Mouse (Mus musculus) left cerebral cortex, adult 11 months (tissue): ENCODE data around the gene Cers5.

Experiments used
- DNase-seq: peaks from one replicate; pipeline ENCODE4 v3.0.0; 2022; ENCODE audit warnings: low spot score

Gene Cers5

DNA sequence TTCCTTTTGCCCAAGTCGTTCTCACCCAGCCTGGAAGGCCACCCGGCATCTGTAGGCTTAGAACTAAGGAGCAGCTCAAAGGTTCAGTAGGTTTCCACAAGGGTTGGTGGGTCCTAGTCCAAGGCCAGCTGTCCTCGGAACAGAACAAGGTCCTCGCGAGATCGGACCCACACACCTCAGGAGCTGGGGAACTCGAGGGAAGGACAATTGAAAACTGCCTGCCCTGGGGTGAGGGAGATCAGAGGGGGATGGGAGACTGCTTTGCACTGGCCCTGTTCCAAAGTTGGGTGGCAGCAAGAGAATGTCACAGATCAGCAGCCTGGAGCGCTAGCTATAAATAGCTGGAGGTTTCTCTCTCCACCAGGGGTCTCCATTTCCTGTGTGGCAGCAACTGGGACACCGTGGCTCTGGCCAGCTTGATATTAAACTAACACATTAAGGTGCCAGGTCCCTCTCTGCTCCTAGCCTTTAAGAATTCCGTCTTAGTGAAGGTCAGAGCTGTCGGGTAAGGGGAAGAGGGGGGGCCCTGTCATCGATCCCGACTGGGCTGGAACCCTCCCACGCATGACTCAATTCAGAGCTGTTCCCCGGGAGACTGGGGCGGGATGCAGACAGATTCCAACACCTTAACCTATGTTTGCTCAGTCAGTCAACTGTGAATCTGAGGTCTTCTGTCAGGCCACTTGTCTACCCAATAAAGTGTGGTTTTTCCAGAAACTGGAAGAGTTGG is 48.2 kb downstream of the Cers5 start:
- DNase-seq, result no peak

DNA sequence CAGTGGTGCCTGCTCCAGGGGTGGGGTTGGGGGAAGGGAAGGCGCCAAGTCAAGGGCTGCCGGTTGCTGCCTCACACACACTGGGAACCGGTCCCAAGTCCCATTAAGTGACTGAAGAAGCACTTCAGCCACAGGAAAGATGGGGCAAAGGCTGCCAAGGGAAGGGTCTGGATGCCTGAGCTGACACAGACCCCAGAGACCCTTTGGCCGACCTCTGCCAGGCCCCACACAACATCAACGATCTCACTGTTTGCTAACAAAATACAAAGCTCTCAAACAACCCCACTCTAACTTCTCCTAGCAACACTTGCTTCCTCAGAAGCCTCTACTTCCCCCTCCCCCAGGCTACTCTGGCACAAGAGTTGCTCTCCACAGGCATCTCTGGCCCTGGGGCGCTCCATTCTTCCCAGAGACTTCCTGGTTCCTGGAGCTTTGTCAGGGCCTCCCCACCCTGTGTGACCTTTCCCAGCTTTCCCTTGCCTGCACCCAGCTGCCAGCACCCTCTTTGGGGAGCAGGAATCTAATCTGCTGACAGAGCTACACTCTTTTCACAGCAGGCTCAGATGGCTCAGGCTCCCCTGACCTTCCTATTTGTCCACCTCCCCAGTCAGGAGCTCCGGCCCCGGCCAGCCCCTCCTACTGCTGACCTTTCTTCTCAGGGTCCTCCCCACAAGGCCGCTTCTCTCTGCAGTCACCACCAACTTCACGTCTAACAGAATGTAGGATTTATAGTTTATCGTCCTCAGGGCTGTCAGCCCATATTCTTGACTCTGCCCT is 49.0 kb downstream of the Cers5 start:
- DNase-seq, result no peak

DNA sequence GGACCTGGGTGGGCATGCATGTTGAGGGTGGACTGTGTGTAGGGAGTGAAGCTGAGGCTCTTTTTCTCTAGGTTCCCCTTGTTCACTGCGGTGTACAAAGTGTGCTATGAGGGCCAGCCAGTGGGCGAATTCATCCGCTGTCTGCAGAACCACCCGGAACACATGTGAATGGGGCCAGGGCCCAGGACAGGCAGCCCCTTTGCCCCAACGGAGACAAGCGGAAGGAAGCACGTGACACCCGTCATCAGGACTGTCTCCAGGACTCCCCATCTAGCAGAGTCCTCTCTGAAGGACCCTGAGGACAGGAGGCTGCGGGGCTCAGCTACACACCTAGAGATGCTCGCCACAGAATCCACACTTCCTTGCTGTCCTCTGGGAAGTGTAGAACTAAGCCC is 49.6 kb downstream of the Cers5 start:
- DNase-seq, result no peak

DNA sequence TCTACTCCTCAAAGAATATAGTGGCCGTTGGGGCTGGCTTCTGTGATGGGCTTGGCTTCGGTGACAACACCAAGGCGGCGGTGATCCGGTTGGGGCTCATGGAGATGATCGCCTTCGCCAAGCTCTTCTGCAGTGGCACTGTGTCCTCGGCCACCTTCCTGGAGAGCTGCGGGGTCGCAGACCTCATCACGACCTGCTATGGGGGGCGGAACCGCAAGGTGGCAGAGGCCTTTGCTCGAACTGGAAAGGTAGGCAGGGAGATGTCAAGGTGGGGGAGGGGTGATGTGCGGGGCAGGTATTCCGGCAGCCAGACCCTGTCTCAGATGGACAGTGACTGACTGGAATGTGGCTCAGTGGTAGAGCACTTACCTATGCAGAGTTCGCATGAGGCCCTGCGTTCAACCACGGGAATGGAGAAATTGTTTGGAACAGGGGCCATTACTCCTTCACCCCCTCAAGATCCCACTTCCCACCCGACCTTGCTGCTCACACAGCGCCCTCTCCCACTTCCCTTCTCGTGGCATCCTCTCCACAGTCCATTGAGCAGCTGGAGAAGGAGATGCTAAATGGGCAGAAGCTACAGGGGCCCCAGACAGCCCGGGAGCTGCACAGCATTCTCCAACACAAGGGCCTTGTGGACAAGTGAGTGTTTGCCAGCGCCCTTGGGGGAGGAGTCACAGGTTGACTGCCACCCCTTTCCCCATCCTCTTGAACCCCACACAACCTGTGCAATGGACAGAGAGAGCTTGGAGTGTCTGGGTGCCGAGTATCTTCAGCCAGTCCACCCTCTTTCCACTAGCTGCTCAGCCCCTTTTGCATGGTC is 50.6 kb downstream of the Cers5 start:
- no peak for DNase-seq

DNA sequence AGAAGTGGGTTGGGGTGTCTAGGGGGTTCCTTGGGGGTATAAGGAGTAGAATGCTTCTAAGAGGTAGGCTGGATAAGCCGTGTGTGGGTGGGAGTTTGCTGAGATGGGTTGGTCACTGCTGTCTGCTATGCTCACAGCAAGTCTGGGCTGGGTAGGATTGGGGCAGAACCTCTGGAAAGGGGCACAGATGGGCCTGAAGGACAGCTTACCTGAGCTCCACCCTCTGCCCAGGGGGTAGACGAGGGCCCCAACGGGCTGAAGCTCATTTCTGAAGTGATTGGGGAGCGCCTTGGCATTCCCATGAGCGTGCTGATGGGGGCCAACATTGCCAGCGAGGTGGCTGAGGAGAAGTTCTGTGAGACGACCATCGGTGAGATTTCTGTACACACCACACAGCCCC is 52.8 kb downstream of the Cers5 start:
- no peak for DNase-seq

DNA sequence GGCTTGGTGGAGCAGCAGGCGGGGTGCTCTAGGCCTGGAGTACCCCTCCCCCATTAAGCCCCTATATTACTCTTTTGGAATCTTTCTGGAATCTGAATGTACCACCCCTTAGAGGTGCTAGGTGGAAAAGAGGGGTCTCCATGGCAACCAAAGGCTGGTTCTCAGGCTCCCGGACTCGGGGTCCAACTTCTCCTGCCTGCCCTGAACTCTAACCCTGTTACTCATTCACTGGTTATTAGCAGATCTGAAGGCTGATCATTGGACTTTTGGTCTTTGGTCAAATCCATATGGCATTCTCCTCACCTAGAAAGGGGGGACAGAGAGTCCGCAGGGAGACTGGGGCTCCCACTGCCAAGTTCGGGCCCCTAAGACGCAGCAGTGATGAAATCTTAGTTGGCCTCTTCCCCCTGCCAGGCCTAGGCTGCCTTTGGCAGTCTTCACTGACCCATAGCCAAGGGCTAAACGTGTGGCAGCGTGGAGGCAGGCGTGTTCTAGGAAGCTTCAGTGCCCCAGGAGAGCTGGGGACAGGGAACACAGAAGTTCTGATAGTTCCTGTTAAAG is 54.1 kb downstream of the Cers5 start:
- DNase-seq, result no peak

DNA sequence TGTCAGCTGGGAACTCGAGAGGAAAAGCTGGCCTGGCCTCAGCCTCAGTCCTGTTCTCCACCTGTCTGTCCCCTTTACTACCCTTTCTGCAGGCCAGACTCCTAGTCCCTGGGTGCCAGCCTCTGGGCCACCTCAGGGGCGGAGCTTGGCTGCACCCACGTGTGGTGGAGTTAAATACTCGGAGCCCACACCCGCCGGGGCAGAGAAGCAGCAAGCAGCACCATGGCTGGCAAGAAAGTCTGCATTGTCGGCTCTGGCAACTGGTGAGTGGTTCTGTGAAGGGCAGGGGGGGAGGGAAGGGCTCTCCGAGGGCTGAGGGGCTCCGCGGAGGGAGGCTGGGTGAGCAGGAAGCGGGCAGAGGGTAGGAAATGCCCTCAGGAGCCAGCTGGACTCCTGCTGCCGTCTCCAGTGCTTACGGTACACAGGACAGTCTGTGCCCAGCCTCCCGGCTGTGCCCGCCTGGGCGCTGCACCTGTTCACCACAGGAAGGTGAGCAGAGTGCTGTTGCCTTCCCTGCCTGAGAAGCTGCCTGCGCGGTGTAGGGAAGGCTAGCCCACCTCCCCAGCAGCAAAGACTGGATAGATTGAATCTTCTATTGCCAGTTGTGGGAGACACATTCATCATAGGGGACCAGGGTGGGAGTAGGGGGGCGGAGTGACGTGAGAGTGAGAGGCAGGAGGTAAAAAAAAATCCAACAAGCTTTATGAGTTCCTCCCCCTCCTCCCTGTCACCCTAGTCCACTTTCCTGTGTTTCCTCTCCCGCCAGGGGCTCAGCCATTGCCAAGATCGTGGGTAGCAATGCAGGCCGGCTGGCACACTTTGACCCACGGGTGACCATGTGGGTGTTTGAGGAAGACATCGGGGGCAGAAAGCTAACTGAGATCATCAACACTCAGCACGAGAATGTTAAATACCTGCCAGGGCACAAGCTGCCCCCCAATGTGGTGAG is 55.0 kb downstream of the Cers5 start, which contains the start of gene Gpd1:
Gene Gpd1, plus strand, starts transcription at position 130 of the 949 bp plus-strand sequence.
- no peak for DNase-seq

DNA sequence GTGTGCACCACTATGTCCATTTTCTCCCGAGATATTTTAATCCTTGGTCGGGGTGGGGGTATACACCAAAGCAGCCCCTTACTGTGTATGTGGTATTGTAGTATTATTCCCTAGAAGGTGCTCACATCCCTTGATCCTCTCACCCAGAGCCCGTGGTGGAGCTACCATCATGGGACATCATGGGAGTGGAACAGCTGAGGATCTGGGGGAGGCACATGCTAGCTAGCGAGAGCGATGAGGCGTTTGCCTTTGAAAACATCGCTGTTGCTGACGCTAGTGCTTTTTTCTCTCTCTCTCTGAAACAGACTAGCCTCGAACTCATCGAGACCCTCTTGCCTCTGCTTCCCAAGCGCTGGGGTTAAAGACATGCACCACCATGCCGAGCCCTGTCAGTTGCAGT is 55.9 kb downstream of the Cers5 start:
- no peak for DNase-seq

DNA sequence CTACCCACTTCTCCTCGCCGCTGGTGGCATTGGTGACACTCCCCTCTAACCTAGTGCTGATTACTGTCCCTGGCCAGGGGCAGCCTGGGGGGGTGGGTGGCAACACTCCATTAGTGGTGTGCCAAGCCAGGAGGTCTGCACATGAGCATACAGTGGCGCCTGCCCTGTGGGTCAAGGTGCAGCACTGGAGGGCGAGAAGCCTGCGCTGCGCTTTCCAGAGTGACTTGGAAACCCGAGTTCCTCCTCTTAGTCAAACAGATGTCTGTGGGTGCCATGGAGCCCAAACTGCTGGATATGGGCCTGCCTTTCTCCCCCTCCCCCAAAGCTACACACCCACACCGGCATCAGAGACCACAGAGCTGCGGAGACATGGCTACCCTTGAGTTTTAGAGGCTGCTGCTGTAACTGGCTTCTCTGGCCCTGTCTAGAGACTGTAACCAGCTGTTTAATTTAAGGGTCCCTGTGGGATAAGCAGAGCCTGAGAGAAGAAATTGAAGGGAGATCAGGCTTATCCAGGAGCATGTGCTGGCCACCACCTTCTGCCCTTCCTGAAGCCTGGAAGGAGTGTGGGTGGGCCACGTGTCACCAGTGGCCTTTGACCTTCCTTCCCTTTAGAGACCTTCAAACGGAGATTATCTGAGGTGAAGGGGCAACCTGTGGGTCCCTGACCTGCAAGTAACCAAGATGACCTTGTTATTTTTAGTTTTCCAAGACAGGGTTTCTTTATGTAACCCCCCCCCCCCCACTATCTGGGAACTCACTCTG is 56.5 kb downstream of the Cers5 start:
- DNase-seq, result no peak

DNA sequence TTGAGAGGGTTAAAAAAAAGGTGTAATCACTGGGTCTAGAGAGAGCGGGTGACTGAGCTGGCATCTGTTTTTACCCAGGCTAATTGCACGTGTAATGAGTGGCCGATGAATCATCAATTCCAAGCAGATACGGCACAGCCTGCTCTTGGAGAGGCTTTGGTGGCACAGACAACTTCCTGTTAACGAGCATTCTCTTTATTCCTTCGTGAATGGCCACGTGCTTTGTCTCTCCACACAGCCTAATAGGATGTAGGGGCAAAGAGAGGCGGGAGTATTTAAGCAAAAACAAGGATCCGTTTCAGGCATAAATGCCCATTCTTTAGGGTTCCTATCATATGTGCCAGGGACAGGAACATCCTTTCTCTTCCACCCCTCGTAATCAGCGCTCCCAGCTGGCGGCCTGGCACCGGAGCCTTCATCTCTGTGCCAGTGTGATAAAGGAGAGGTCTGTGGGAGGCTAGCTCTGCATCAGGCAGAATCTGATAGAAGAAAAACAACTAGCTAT is 57.3 kb downstream of the Cers5 start:
- DNase-seq, result no peak

DNA sequence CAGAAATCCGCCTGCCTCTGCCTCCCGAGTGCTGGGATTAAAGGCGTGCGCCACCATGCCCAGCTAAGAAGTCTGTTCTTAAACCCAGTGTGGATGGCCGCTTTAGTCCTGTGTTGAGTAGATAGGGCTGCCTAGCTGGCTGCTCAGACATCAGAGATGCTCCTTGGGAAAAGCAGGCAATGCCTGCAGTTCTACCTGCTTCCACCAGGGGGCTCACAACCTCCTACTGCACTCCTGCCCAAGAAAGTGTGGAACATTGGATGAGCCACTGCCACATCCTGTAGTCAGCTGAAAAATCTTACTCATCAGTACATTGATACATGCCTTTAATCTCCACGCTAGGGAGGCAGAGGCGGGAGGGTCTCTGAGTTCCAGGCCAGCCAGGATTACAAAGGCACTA is 57.8 kb downstream of the Cers5 start:
- peak; percentile 88 for DNase-seq

DNA sequence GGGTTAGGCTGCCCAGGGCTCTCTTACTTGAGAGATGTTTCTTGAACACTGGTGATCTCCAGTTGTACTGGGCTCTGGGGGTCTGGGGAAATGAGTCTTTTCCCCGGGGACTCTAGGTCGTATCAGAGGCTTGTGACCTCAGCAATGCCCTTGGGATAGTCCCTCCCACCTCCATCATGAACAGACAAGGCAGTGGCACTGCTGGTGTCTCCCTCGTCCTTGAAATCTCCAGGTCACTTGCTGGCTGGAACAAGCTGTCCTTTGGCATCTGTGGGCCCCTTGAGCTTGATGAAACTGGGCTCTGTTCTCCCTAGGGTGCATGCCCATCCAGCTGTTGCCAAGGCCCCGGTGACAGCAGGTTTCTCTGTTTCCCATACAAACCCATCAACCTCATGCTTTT is 58.5 kb downstream of the Cers5 start:
- no peak for DNase-seq

DNA sequence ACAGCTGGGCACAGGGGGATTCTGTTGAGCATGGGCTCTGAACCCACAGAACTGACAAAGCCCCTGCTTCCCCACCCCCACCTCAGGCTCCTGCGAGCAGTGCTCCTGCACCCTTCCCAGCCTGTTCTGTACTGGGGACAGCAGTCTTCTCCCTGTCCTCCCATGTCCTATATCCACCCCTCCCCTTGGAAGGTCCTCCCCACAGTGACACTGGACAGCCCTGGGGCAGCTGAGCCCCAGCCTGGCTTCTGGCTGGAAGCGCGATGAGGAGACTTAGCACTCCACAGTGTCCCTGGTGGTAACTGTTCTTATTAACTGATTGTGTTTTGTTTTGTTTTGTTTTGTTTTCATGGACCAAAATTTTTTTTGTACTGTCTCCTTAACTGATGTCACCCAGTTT is 59.1 kb downstream of the Cers5 start:
- no peak for DNase-seq

DNA sequence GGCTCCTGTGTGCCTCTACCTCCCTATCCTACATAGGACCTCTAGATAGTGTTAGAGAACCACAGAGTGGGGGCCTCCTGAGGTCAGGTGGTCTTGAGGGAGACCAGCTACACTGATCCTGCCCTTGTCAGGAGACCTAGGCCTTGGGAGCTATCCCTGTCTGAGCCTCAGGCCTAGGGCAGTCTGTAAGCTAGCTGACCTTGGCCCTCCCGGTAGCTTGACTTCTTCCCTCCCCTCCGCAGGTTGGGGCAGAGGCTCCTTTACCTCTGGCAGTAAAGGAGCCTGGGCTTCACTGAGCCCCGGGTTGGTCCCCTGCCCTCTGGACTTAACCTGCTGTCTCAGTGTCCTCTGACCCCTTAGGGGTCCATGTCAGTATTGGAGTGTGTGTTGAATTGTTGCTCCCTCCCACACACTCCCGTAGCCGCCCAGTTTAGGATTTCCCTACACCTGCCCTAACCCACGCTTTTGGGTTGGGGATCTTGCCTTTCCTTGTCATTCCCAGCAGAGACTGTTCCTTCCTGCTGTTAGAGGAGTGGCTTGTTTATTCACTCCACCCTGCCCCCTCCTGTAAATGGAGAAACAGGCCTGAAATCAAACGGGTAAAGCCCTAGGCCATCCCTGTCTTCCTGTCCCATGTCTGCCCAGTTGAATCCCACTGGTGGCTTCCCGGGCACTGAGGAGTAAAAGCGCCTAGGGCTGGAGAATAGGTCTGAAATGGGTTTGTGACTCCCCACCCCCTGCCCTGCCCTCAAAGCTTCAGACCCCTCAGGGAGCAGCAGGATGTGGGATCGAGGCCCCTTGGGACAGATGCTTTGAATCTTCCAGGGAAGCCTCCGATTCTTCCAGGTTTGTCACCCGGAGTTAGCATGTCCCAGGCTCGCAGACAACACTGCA is 59.8 kb downstream of the Cers5 start:
- no peak for DNase-seq

DNA sequence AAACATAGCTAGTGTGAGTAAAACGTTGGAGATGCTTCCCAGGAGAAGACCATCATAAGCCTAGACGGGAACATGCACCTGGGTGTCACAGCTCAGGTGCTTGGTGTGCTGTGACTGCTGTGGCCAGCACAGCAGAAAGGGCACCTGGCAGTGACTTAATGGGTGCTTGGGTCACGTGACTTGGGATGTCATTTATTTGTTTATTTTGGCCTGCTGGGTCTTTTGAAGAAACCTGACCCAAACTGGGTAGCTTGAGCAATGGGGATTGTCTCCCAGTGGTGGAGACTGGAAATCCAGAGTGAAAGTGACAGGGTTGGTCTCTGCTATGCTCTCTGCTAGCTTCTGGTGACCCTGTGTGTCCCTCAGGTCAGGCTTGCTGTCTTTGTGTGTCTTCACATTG is 61.2 kb downstream of the Cers5 start:
- DNase-seq, result no peak

DNA sequence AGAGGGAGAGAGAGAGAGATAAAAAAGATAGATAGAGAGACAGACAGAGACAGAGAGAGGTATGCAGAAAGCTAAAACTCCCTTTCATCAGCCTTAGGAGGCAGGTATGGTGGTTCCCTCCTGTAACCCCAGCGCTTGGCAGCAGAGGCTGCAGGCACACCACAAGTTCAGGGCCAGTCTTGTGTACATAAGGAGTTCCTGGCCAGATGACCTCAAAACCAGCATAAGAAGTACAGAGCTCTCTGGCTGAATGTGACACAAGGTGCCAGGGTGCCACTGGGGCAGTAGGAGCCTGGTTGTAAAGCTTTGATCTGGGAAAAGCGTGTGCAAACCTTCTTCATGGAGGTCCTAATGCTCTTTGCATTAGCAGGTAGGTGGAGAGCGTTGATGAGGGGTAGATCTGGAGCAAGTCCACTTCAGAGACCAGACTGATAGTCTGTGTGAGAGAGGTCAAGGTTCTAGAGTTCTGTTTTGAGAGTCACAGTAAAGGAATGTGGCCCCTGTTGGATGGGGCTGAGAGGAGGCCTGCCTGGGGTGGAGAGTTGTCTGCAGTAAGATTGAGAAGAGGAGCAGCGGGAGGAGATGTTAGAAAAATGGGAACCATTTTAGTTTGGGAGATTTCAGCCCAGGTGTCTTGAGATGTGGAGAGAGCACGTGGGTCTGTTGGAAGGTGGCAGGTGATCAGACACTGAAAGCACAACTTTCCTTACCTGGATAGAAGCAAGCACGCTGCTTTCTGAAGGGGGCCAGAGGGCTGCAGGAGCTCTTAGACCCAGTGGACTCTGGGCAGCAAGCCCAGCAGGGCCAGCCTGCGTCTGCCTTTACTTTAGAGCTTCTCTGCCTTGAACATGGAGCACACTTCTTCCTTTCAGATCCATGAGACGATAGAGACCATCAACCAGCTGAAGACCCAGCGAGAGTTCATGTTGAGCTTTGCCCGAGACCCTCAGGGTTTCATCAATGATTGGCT is 62.2 kb downstream of the Cers5 start:
- no peak for DNase-seq

DNA sequence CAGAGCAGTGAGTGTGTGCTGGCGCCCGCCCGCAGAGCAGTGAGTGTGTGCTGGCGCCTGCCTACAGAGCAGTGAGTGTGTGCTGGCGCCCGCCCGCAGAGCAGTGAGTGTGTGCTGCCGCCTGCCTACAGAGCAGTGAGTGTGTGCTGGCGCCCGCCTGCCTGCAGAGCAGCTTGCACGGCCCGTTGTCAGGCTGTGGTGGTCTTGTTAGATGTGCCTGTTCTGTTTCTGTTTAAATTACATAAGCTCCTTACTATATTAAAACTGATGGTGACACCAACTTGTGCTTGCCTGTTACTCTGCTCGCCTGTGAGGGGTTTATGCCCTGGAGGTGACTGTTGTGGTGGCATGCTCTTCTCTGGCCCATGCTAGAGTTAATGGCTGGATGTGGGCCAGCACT is 64.5 kb downstream of the Cers5 start:
- no peak for DNase-seq

DNA sequence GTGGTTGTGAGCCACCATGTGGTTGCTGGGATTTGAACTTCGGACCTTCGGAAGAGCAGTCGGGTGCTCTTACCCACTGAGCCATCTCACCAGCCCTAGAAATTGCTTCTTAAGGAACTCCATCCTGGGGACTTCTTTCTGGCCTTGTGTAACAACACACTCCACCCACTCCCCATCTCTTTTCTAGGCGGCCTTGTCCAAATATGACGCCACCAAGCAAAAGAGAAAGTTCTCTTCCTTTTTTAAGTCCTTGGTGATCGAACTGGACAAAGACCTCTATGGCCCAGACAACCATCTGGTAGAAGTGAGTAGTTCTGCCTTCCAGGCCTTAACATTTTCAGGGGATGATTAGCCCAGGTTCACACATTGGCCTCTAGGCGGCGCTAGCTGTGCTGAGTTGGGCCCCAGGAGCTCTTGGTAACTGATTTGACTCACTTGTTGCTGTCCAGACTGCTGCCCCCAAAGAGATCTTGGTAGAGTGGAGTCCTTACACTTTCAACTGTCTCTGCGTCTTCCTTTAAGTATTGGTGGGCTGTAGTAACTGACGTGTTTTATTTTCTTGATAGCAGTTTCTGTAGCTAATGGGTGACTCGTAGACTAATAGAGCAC is 67.1 kb downstream of the Cers5 start, which contains the start of gene Gm17349:
Gene Gm17349, minus strand, starts transcription at position 51 of the 609 bp plus-strand sequence.
- no peak for DNase-seq
